Mouse (Mus musculus): ENCODE data around the gene Dzank1. TPM values are rescaled to one million over a fixed set of nuclear protein-coding genes. Genes with fewer than 3 reads are reported as not detected.

The Dzank1 gene
- total RNA-seq (2018; cell fraction: chromatin; rRNA removed): 1 to 10 TPM in 2 of 26 experiments, under 1 TPM in 19, not detected in 5; 0.12 to 3.0 (median 0.27) TPM
- total RNA-seq (2018; cell fraction: cytosol; rRNA removed): under 1 TPM in 20 of 26 experiments, not detected in 6; under 0.01 to 0.59 (median 0.05) TPM
- 1 to 10 TPM in 1 of 26 experiments, under 1 TPM in 17, not detected in 8; 0.05 to 1.6 (median 0.15) TPM for total RNA-seq (2018; cell fraction: nucleus; rRNA removed)
- 0.03 to 0.04 TPM (median 0.04 TPM) in 3 replicates for polyA plus RNA-seq (2018)

DNA sequence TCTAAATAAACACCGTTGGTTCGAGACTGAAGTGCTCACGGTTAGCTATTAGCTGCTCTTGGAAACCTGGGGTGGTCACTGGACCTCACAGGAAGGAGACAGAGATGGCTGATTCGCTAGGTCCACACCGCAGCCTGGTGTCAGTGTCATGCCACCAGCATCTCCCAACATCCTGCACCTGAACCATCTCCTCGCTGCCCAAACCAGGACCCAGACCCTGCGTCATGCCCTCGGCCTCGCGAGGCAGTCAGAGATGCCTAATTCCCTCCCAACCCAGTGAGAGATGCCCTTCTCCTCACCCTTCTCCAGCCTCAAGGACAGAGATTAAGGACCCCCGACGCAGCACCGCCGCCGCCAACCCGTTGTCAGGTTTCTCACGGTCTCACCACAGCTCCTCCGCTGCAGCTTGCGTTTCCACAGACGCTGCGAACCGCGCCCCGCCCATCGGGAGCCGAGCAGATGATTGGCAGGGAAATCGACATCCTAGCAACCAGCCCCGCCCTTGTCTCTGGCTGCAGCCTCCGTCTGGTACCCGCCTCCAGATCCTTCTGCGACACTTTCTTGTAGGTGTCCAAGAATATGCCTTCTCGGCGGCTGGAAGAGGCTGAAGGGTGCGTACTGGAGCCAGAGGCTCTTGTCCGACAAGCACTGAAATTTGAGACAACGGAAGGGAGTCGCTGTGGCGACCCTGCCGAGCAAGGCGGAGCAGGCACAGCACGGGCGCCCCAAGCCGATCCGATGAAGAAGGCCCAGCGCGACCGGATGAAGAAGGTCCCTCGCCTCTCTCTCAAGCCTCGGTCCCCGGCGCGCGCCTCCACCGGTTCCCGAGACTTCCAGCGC, at the start of gene Dzank1, which contains the start of gene Polr3f:
TSS of gene Dzank1 (minus strand) at position 434 of the 840 bp plus-strand sequence.
TSS of gene Polr3f (plus strand) at position 738 of the 840 bp plus-strand sequence.
- Histone ChIP-seq H3K27ac (peak within 1 kb of the TSS; percentile 78), H3K36me3 (ENCODE audit: inconsistent target) (peaks cover 10% of the 10 kb centered on the region), H3K79me2 (ENCODE audit: inconsistent target) (peaks cover 31% of the 10 kb centered on the region), H3K4me3 (ENCODE audit: inconsistent target) (peak within 1 kb of the TSS; percentile 86)
- 3% methylated on average over 56 of the region's 56 CpGs for WGBS (ENCODE audit: missing documents)

DNA sequence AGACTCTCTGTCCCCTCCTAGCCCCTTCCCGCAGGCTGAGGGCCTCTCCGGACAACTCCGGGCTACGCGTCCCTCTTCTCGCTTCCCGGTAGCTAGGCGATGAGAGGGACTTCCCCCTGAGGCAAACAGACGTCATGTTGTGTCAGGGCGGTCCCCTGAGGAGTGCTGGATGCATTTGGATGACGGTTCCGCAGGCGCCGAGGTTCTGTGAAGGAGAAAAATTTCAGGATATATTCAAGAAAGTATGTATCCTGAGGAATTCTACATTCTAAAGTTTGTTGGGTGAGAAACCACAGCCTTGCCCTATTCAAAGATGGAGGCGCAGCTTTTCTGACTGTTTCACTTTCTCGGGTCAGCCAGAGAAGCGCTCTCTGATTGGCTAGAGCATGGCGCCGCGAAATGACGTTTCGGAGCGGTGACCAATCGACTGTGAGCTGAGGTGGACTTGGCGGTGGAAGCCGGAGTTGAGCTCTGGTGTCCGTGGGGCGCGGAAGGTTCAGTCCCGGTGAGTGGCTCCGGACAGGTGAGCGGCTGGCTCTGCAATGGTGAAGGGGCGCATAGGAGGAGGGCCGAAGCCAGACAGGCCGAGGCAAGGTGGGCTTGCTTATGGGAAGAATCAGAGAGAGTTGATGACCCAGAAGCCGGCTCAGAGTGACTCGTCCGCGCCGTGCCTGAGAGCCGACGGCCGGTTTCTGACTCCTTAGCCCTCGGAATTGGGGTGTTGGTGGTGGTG, 28.8 kb upstream of the Dzank1 start, which contains the start of gene Sec23b:
TSS of gene Sec23b (plus strand) at position 410 of the 733 bp plus-strand sequence.
- Histone ChIP-seq H3K79me2 (ENCODE audit: inconsistent target) (peaks cover 38% of the 10 kb centered on the region), H3K4me3 (ENCODE audit: inconsistent target) (peak within 1 kb of the TSS; percentile 91), H3K36me3 (ENCODE audit: inconsistent target) (no peaks in the 10 kb centered on the region), H3K27ac (peak within 1 kb of the TSS; percentile 87)
- WGBS (ENCODE audit: missing documents): 0% methylated on average over 44 of the region's 44 CpGs

DNA sequence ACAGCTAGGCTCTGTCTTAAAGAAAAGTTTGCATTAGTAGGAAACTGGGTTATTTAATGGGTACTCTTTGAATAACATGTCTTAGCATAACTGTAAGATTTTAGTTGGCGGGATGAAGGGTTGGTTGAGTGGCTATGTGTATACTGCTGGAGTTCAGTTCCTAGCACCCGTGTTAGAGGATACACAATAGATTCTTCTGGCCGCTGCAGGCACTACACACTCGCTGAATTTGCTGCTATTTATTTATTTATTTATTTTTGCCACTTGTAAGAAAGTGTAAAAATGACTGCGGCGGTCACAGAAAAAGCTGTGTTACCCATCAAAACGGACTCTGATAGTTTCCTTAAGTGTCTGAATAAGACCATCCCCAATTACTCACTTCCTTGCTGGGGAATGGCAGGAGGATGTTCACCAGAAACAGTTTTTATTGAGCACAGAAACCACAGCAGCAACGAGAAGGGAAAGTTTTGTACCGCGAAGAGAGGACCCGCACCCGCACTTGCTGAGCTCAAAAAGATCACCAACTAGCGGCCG, 28.1 kb upstream of the Dzank1 start:
- peaks cover 38% of the 10 kb centered on the region for H3K79me2 ChIP-seq (ENCODE audit: inconsistent target)
- H3K27ac ChIP-seq: peak overlapping the region; percentile 87
- WGBS (ENCODE audit: missing documents): 1% methylated on average over 14 of the region's 14 CpGs
- no peaks in the 10 kb centered on the region for H3K36me3 ChIP-seq (ENCODE audit: inconsistent target)
- peak overlapping the region; percentile 91 for H3K4me3 ChIP-seq (ENCODE audit: inconsistent target)

DNA sequence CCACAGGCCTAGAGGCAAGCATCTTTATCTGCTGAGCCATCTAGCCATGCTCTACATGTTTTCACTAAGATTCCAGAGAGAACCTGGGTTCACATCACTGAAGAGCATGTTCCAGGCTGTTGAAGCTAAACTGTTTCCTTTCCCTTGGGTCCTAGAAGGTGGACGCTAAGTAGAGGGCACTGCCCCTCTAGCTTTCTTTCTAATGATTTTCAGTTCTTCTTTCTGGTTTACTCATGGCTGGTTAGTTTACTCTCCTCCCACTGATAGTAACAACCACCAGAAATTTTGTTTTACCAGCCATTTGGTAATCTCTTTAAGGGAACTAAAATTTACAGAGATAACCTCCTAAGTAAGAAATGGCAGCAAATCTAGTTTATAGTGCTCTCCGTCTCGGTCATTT, 26.7 kb upstream of the Dzank1 start:
- WGBS (ENCODE audit: missing documents): 69% methylated on average over 3 of the region's 3 CpGs
- H3K79me2 ChIP-seq (ENCODE audit: inconsistent target): peaks cover 29% of the 10 kb centered on the region
- H3K36me3 ChIP-seq (ENCODE audit: inconsistent target): no peaks in the 10 kb centered on the region
- H3K27ac ChIP-seq: no peak overlapping the region
- H3K4me3 ChIP-seq (ENCODE audit: inconsistent target): no peak overlapping the region

DNA sequence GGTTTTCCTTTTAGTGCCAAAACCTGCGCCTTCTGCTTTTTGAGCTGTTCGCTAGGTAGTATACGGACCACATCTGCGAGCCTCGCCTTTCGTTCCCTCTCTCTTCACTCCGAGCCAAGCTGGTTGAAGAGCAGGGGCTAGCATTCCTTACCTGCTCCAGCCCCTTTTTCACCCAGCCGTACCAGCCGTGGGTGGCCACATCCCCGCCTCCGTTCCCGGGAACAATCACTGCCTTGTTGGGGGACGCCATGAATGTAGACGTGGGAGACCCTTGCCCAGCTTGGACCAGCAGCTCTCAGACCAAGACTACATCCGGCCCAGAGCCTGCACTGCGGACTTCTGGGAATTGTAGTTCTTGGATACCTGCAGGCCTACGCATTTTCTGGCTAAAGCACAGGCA, 23.3 kb upstream of the Dzank1 start, which contains the start of gene Rbbp9:
TSS of gene Rbbp9 (minus strand) at position 341 of the 400 bp plus-strand sequence.
- H3K79me2 ChIP-seq (ENCODE audit: inconsistent target): no peaks in the 10 kb centered on the region
- H3K4me3 ChIP-seq (ENCODE audit: inconsistent target): peak within 1 kb of the TSS; percentile 84
- H3K36me3 ChIP-seq (ENCODE audit: inconsistent target): no peaks in the 10 kb centered on the region; the same call in 1 of the 2 replicates
- 5% methylated on average over 17 of the region's 17 CpGs for whole genome bisulfite sequencing (ENCODE audit: missing documents)
- H3K27ac ChIP-seq: no peak within 1 kb of the TSS

DNA sequence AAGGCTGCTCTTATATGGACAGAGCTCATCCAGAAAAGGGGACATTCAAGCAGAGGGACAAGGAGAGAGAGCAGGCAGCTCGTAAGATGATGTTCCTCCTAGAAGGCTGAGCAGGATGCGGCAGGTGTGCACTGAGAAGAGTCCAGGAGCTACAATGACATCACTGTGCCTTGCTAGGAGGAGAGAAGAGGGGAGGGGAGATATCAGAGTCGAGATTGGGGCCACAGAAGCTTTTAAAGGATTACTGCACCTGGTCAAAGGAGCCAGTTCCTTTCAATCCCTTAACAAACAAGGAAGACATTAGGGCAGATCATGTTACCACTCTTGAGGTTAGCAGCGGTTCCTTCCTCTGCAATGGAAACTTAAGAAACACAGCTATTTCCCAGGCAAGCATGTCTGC, 20.3 kb upstream of the Dzank1 start:
- 65% methylated on average over 4 of the region's 4 CpGs for WGBS (ENCODE audit: missing documents)
- Histone ChIP-seq H3K36me3 (ENCODE audit: inconsistent target) (peaks cover 24% of the 10 kb centered on the region; the same call in 1 of the 2 replicates), H3K27ac (no peak overlapping the region)

DNA sequence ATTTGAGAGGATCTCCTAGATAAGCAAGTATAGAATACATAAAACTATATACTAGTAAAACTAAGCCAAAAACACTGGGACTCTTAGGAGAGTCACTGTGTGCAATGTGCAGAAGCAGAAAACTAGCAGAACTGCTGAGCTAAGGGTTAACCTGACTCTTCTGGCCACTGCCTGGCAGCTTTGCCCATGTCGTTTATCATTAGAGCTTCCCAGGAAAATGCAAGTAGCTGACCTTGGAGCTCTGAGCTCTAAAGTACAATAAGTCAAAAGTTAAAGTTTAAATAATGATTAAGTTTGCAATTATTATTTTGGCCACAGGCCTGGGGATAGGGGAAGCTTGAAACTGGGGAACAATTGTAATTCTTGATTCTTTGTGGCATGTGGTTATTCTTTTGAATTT, 18.3 kb upstream of the Dzank1 start:
- peaks cover 28% of the 10 kb centered on the region; the same call in 1 of the 2 replicates for H3K36me3 ChIP-seq (ENCODE audit: inconsistent target)
- H3K27ac ChIP-seq: no peak overlapping the region
- 91% methylated on average over 1 of the region's 1 CpGs for WGBS (ENCODE audit: missing documents)
- H3K4me3 ChIP-seq (ENCODE audit: inconsistent target): no peak overlapping the region
- H3K79me2 ChIP-seq (ENCODE audit: inconsistent target): no peaks in the 10 kb centered on the region

More for the DNA sequence above, 20.3 kb upstream of the Dzank1 start:
- Histone ChIP-seq H3K79me2 (ENCODE audit: inconsistent target) (no peaks in the 10 kb centered on the region), H3K4me3 (ENCODE audit: inconsistent target) (no peak overlapping the region)

DNA sequence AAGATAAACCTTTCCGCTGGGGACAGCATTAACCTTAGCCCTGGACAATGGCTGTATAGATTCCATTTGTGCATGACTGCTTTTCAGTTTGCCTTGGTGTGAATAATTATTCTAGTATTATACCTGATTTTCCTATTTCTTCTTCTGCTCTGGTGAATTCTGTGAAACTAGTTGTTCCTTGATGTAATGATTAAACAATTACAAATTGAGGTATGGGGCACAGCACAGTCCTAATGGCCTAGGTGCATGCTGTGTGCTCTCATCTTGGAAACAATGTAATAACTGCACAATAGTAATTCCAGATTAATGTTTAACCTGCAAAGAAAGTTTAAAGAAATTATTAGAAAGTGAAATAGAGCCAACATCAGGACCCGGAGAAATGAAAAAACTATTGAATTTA, 17.8 kb upstream of the Dzank1 start:
- H3K27ac ChIP-seq: no peak overlapping the region
- H3K4me3 ChIP-seq (ENCODE audit: inconsistent target): no peak overlapping the region
- H3K36me3 ChIP-seq (ENCODE audit: inconsistent target): peaks cover 29% of the 10 kb centered on the region; the same call in 1 of the 2 replicates
- WGBS (ENCODE audit: missing documents): 100% methylated on average over 2 of the region's 2 CpGs
- H3K79me2 ChIP-seq (ENCODE audit: inconsistent target): no peaks in the 10 kb centered on the region

DNA sequence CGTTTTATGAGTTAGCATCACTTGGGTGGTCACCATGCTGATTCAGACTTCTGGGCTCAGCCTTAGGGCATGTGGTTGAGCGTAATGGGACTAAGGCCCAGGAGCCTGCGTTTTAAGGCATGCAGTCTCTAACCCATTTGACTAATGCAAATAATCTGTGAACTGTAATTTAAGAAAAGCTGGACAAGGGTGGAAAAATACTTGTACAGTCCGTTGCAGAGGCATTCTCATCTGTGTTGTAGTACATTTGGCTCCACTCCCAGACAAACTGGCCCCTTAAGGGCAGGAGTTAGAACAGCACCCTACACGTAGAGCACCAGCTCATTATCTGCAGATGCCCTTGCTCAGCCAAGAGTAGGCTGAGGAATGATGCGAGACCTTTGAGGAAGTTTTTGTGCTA, 17.4 kb upstream of the Dzank1 start:
- WGBS (ENCODE audit: missing documents): 96% methylated on average over 6 of the region's 6 CpGs

DNA sequence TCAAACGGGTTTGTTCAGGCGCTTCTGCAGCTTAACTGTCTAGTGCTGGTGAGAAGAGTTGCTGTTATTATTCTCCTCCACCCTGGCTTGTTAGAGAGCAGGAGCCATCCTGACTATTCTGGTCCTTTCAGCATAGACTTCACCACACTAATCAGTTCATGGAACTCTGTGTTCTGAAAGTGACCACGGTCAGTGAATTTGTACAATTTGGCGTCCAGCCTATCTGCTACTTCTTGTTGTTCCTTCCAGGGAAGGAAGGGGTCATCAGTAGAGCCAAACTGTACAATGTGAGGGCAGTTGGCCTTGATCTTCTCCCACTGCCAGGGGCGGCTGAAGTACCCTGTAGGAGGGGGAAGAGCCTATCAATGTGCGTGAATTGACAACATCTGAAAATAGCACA, 16.5 kb upstream of the Dzank1 start:
- WGBS (ENCODE audit: missing documents): 88% methylated on average over 6 of the region's 6 CpGs
- no peak overlapping the region for H3K27ac ChIP-seq
- no peaks in the 10 kb centered on the region for H3K79me2 ChIP-seq (ENCODE audit: inconsistent target)
- peaks cover 42% of the 10 kb centered on the region for H3K36me3 ChIP-seq (ENCODE audit: inconsistent target)
- no peak overlapping the region for H3K4me3 ChIP-seq (ENCODE audit: inconsistent target)

More for the DNA sequence above, 17.4 kb upstream of the Dzank1 start:
- Histone ChIP-seq H3K4me3 (ENCODE audit: inconsistent target) (no peak overlapping the region), H3K79me2 (ENCODE audit: inconsistent target) (no peaks in the 10 kb centered on the region), H3K27ac (no peak overlapping the region), H3K36me3 (ENCODE audit: inconsistent target) (peaks cover 33% of the 10 kb centered on the region)

DNA sequence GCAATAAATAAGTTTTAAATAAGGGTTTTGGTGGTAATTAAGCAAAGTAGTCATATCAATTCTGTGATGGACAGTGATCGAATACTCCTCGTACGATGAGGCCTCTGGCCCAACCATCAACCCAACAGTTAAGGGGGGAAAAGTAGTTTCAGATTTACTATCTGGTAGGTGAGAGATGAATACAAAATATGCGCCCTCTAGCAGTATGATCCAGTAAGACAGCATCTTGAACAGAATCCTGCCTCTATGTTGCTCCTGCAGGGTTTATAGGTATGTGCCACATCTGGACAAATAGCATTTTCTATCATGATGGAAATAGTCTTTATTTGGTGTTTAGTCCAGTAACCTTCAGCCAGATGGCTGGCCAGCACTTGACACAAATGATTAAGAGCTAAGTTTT, 14.0 kb upstream of the Dzank1 start:
- no peaks in the 10 kb centered on the region for H3K79me2 ChIP-seq (ENCODE audit: inconsistent target)
- no peak overlapping the region for H3K27ac ChIP-seq
- 90% methylated on average over 4 of the region's 4 CpGs for WGBS (ENCODE audit: missing documents)
- no peak overlapping the region for H3K4me3 ChIP-seq (ENCODE audit: inconsistent target)
- peaks cover 67% of the 10 kb centered on the region for H3K36me3 ChIP-seq (ENCODE audit: inconsistent target)

DNA sequence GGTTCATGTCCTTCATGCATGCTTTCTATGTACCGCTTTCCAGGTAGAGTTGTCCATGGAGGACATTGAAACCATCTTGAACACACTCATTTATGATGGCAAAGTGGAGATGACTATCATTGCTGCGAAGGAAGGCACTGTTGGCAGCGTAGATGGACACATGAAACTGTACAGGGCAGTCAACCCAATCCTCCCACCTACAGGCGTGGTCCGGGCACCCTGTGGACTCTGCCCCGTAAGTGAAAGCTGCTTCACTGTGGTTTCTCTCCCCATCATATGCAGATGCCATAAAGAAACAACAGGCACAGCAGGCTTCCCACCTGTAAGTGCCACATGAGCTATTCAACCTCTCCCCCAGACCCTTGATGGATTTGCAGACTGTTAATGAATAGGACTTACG, 9.9 kb upstream of the Dzank1 start:
- WGBS (ENCODE audit: missing documents): 98% methylated on average over 7 of the region's 7 CpGs
- Histone ChIP-seq H3K4me3 (ENCODE audit: inconsistent target) (no peak overlapping the region), H3K27ac (no peak overlapping the region), H3K79me2 (ENCODE audit: inconsistent target) (no peaks in the 10 kb centered on the region), H3K36me3 (ENCODE audit: inconsistent target) (peaks cover 84% of the 10 kb centered on the region)

DNA sequence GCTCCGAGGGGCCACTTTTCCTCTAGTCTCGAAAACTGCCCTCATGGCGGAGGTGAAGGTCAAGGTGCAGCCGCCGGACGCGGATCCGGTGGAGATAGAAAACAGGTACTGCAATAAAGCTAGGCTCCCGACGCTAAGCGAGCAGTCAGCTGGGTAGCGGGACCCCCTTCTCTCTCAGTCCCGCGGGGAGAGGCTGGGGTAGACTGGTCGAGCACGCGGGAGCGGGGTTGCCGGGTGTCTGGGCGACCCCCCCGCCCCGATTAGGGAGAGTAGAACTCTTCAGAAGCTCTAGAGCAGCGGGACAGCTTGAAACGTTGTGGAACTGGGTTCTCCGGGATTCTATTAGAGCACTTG, 584 bp upstream of the Dzank1 start:
- H3K4me3 ChIP-seq (ENCODE audit: inconsistent target): peak overlapping the region; percentile 86
- H3K36me3 ChIP-seq (ENCODE audit: inconsistent target): peaks cover 16% of the 10 kb centered on the region
- H3K27ac ChIP-seq: peak overlapping the region; percentile 78
- WGBS (ENCODE audit: missing documents): under 1% methylated on average over 25 of the region's 25 CpGs
- peaks cover 31% of the 10 kb centered on the region for H3K79me2 ChIP-seq (ENCODE audit: inconsistent target)

DNA sequence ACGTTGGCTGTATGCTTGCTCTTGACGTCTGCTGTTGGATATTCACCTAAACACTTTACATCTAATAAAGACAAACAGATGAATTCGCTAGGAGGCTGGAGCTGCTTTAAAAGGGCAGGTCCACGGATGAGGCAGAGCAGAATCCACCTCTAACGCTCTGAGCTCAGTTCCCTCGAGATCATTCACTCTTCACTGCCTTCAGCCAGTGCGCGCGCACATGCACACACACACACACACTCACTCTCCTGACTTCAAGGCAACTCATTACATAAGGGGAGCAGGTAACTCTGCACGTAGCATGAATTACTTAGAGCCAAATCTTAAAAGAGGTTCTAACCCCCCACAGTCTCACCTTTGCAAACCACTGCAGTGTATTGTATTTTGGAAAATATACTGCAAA, 1.4 kb downstream of the Dzank1 start:
- Histone ChIP-seq H3K27ac (no peak overlapping the region), H3K79me2 (ENCODE audit: inconsistent target) (peaks cover 31% of the 10 kb centered on the region), H3K4me3 (ENCODE audit: inconsistent target) (no peak overlapping the region), H3K36me3 (ENCODE audit: inconsistent target) (no peaks in the 10 kb centered on the region)
- 64% methylated on average over 10 of the region's 10 CpGs for WGBS (ENCODE audit: missing documents)

Measured in macrophage (primary cell).